Mouse (Mus musculus) liver, embryonic 11.5 days (tissue): ENCODE data around the gene B4galnt2. TPM values are rescaled to one million over a fixed set of nuclear protein-coding genes. Genes with fewer than 3 reads are reported as not detected.

Experiments
- ATAC-seq: fragments of 200-750 bp; cut with Nextera tagmentation; replicated peaks from 2 replicates; pipeline ENCODE4 v1.8.0; 2017; ENCODE audit warnings: moderate number of reproducible peaks, mild to moderate bottlenecking, moderate TSS enrichment, moderate library complexity; ENCODE audit not compliant: low FRiP score
- DNase-seq: peaks from one replicate; pipeline ENCODE4 v3.0.0-alpha.2; 2017; ENCODE audit warnings: low spot score
- H3K27ac ChIP-seq: fragments of 300-500 bp; sonication (generic); 2 replicates; pipeline ENCODE4 v1.5.1; 2014; ENCODE audit warnings: mild to moderate bottlenecking, low read depth, low read length, control low read depth
- H3K27me3 ChIP-seq: fragments of 300-500 bp; sonication (generic); replicated peaks from 2 replicates; pipeline ENCODE4 v1.6.1; 2014; ENCODE audit warnings: low read length, mixed read lengths; ENCODE audit not compliant: control insufficient read depth, insufficient read depth
- H3K36me3 ChIP-seq: fragments of 300-500 bp; sonication (generic); 2 replicates; pipeline ENCODE4 v1.6.1; 2014; ENCODE audit warnings: mild to moderate bottlenecking, low read length, moderate library complexity, mixed read lengths; ENCODE audit not compliant: control insufficient read depth, insufficient read depth
- H3K4me1 ChIP-seq: fragments of 300-500 bp; sonication (generic); replicated peaks from 2 replicates; pipeline ENCODE4 v1.6.1; 2014; ENCODE audit warnings: low read length, mixed read lengths; ENCODE audit not compliant: control insufficient read depth, insufficient read depth
- H3K4me2 ChIP-seq: fragments of 300-500 bp; sonication (generic); 2 replicates; pipeline ENCODE4 v1.6.1; 2014; ENCODE audit warnings: mild to moderate bottlenecking, control low read depth, moderate library complexity
- H3K4me3 ChIP-seq: fragments of 300-500 bp; sonication (generic); 2 replicates; pipeline ENCODE4 v1.5.1; 2014; ENCODE audit warnings: low read depth, low read length, control low read depth
- H3K9ac ChIP-seq: fragments of 300-500 bp; sonication (generic); 2 replicates; pipeline ENCODE4 v1.6.1; 2014; ENCODE audit warnings: low read depth, low read length, control low read depth
- H3K9me3 ChIP-seq: fragments of 300-500 bp; sonication (generic); 2 replicates; pipeline ENCODE4 v1.6.1; 2016; ENCODE audit warnings: low read length, inconsistent platforms, mixed read lengths; ENCODE audit not compliant: control insufficient read depth
- WGBS: fragments of 180-500 bp; shearing (Covaris S2); extraction: QIAGEN DNeasy Blood & Tissue Kit; methylation state at CpG from one replicate; pipeline ENCODE4 v1.1.7; 2014; 5-methylcytosine and 5-hydroxymethylcytosine counted together
- polyA plus RNA-seq: library from polyadenylated mRNA; unstranded; fragments of >200 nt; fragmentation: Nextera tagmentation; extraction: Ambion mirVana; gene quantifications from 2 replicates; pipeline ENCODE4 v1.2.1, GENCODE M21; 2014

B4galnt2 gene
- polyA plus RNA-seq, 1 experiment from 2014 or later = 0.34 TPM

DNA sequence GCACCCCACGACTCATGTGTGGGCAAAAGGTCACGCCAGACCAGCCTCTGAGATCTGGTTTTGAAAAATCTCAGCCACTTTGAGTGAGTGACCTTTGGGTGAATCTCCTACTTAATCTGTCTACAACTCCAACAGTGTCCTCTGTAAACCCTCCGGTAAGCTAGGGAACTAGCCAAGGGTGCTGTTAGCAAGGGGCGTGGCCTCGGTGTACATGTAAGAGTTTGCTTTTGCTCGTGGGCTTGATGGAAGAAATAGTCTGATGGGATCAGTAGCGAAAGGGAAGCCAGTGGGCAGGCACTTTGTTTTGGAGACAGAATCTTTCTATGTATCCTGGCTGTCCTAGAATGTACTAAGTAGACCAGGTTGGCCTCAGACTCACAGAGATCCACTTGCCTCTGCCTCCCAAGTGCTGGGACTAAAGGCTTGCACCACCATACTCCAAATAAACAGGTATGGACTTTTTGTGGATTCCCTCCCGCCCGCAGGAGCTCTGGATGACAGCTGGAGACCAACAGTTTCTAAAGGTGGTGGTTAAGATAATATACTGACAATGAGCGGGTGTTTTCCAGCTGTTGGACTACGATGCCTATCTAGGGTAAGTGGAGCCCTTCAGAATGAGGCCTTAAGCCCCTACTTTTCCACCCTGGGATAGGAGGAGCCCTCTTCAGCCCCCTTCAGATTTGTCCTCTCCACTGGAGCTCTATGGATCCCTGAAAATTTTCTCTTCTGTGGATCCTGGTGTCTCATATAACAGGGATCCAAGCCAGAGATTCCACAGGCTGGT, 86.3 kb downstream of the B4galnt2 start:
- no peak overlapping the region for H3K4me3 ChIP-seq
- no peak overlapping the region for H3K27ac ChIP-seq
- ATAC-seq = no peak
- H3K4me1 ChIP-seq = peaks cover 35% of the 10 kb centered on the region
- H3K9ac ChIP-seq = no peak overlapping the region
- no peaks in the 10 kb centered on the region for H3K9me3 ChIP-seq
- no peak for DNase-seq
- H3K36me3 ChIP-seq = no peaks in the 10 kb centered on the region
- WGBS = 57% methylated on average over 11 of the region's 11 CpGs
- H3K4me2 ChIP-seq = no peak overlapping the region
- peaks cover 60% of the 10 kb centered on the region for H3K27me3 ChIP-seq

GRCm38 (mm10) chr11:95827464-95828085, 87.1 kb downstream of the B4galnt2 start:
- Histone ChIP-seq H3K4me1 (peaks cover 36% of the 10 kb centered on the region), H3K9me3 (no peaks in the 10 kb centered on the region), H3K9ac (no peak overlapping the region), H3K4me2 (no peak overlapping the region), H3K36me3 (no peaks in the 10 kb centered on the region), H3K4me3 (no peak overlapping the region), H3K27me3 (peaks cover 52% of the 10 kb centered on the region), H3K27ac (no peak overlapping the region)
- 17% methylated on average over 3 of the region's 3 CpGs for whole genome bisulfite sequencing
- no peak for ATAC-seq
- peak; percentile 61 for DNase-seq

GRCm38 (mm10) chr11:95827168-95827447, 87.6 kb downstream of the B4galnt2 start:
- H3K9ac ChIP-seq = no peak overlapping the region
- H3K27ac ChIP-seq = no peak overlapping the region
- WGBS = 21% methylated on average over 3 of the region's 3 CpGs
- DNase-seq (no peak), ATAC-seq (no peak)
- no peak overlapping the region for H3K4me2 ChIP-seq
- H3K4me1 ChIP-seq = peaks cover 36% of the 10 kb centered on the region
- H3K27me3 ChIP-seq = peaks cover 47% of the 10 kb centered on the region
- H3K4me3 ChIP-seq = no peak overlapping the region
- no peaks in the 10 kb centered on the region for H3K9me3 ChIP-seq
- no peaks in the 10 kb centered on the region for H3K36me3 ChIP-seq

DNA sequence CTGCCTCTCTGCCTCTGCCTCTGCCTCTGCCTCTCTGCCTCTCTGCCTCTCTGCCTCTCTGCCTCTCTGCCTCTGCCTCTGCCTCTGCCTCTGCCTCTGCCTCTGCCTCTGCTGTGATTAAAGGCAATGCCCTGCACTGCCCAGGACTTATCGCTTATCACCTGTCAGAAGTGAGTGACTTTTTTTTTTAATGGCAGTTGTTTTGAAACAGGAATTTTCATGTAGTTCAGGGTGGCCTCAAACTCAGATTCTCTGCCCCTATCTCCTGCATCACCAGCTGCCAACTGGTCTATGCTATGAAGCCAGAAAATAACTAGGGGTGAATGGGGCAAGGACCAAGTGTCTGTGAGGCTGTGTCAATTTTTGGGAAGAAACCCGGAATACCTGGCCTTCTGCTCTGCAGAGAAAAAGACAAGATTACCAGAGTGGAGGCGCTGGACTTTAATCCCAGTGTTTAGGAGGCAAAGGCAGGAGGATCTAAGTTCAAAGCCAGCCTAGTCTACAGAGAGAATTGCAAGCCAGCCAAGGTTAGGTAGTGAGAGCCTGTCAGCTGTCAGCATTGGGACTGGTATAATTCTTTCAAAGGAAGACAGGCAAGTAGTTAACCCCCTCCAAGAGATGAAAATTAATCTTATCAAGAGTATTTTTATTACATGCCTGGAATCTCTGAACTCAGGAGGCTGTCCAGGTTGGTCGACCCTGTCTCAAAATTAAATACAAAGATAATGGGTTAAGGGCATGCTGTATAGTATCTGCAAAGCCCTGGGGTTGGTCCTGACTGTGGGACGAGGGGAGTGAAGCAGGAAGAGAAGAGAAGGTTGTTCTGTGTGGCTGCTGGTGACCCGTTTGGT, 88.1 kb downstream of the B4galnt2 start:
- H3K36me3 ChIP-seq = no peaks in the 10 kb centered on the region
- no peak for ATAC-seq
- no peak for DNase-seq
- no peak overlapping the region for H3K4me2 ChIP-seq
- WGBS = 52% methylated on average over 6 of the region's 6 CpGs
- peaks cover 36% of the 10 kb centered on the region for H3K4me1 ChIP-seq
- peaks cover 44% of the 10 kb centered on the region for H3K27me3 ChIP-seq
- no peak overlapping the region for H3K4me3 ChIP-seq
- H3K27ac ChIP-seq = no peak overlapping the region
- H3K9me3 ChIP-seq = no peaks in the 10 kb centered on the region
- H3K9ac ChIP-seq = no peak overlapping the region

GRCm38 (mm10) chr11:95825625-95826024, 89.1 kb downstream of the B4galnt2 start:
- Histone ChIP-seq H3K4me1 (peaks cover 28% of the 10 kb centered on the region), H3K9ac (no peak overlapping the region), H3K4me3 (no peak overlapping the region), H3K36me3 (no peaks in the 10 kb centered on the region), H3K4me2 (no peak overlapping the region), H3K27ac (no peak overlapping the region), H3K27me3 (peaks cover 34% of the 10 kb centered on the region), H3K9me3 (no peaks in the 10 kb centered on the region)
- DNase-seq (no peak), ATAC-seq (no peak)
- WGBS = 47% methylated on average over 3 of the region's 3 CpGs

- Histone ChIP-seq H3K27me3 (peaks cover 27% of the 10 kb centered on the region), H3K36me3 (no peaks in the 10 kb centered on the region), H3K9me3 (no peaks in the 10 kb centered on the region), H3K9ac (peak overlapping the region; percentile 84), H3K27ac (no peak overlapping the region), H3K4me2 (peak overlapping the region; percentile 99), H3K4me1 (peaks cover 23% of the 10 kb centered on the region), H3K4me3 (peak overlapping the region; percentile 64)
- 5% methylated on average over 11 of the region's 11 CpGs for WGBS
- DNase-seq (peak; percentile 46), ATAC-seq (no peak; the same call in 1 of the 2 replicates)
Observed at GRCm38 (mm10) chr11:95824877-95825243, 89.8 kb downstream of the B4galnt2 start.

- peak within 1 kb of the TSS; percentile 99 for H3K4me2 ChIP-seq
- H3K9me3 ChIP-seq = no peaks in the 10 kb centered on the region
- WGBS = under 1% methylated on average over 78 of the region's 78 CpGs
- ATAC-seq (peak; percentile 96), DNase-seq (peak; percentile 88)
- peak within 1 kb of the TSS; percentile 71 for H3K27ac ChIP-seq
- H3K36me3 ChIP-seq = no peaks in the 10 kb centered on the region
- peak within 1 kb of the TSS; percentile 84 for H3K9ac ChIP-seq
- peak within 1 kb of the TSS; percentile 64 for H3K4me3 ChIP-seq
- H3K4me1 ChIP-seq = peaks cover 23% of the 10 kb centered on the region
- peaks cover 21% of the 10 kb centered on the region for H3K27me3 ChIP-seq
Observed at GRCm38 (mm10) chr11:95824071-95824876, 90.4 kb downstream of the B4galnt2 start, which contains the start of gene Phospho1. Gene Phospho1, plus strand, starts transcription at chr11:95824499.

DNA sequence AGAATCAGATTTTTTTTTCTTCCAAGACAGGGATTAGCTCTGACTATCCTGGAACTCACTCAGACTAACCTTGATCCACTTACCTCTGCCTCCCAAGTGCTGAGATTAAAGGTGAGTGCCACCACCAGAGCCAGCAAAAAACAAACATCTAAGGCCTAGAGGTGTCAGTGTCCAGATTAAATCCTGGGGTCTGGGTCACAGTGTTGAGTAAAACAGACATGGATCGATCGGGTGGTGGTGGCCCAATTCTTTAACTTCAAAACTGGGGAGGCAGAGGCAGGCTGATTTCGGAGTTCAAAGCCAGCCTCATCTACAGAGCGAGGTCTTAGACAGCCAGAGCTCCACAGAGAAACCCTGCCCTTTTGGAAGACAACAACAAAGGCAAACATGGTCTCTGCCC, 92.3 kb downstream of the B4galnt2 start:
- ATAC-seq = no peak
- H3K4me2 ChIP-seq = no peak overlapping the region
- H3K4me3 ChIP-seq = no peak overlapping the region
- H3K9ac ChIP-seq = no peak overlapping the region
- peaks cover 13% of the 10 kb centered on the region for H3K27me3 ChIP-seq
- no peak overlapping the region for H3K27ac ChIP-seq
- DNase-seq = no peak
- H3K9me3 ChIP-seq = no peaks in the 10 kb centered on the region
- no peaks in the 10 kb centered on the region for H3K36me3 ChIP-seq
- peaks cover 20% of the 10 kb centered on the region for H3K4me1 ChIP-seq
- 92% methylated on average over 4 of the region's 4 CpGs for WGBS
